Mouse (Mus musculus) cortical plate, adult 2 months (tissue): ENCODE results near the gene Irx3. TPM values are rescaled to one million over a fixed set of nuclear protein-coding genes. Genes with fewer than 3 reads are reported as not detected.

Experiments
- H3K27ac ChIP-seq: fragments of 200-500 bp; 2 replicates; pipeline ENCODE4 v1.5.1; 2012; ENCODE audit warnings: low read length, control low read depth, inconsistent platforms; ENCODE audit not compliant: insufficient read depth
- H3K4me1 ChIP-seq: fragments of 200-500 bp; 2 replicates; pipeline ENCODE4 v1.6.1; 2011; ENCODE audit warnings: low read length; ENCODE audit not compliant: control insufficient read depth, insufficient read depth
- H3K4me3 ChIP-seq: fragments of 200-500 bp; 2 replicates; pipeline ENCODE4 v1.5.1; 2011; ENCODE audit warnings: mild to moderate bottlenecking, low read length, control low read depth; ENCODE audit not compliant: insufficient read depth
- CTCF ChIP-seq: fragments of 200-500 bp; IDR thresholded peaks from 2 replicates; pipeline ENCODE4 v1.5.1; 2011; ENCODE audit warnings: mild to moderate bottlenecking, control low read depth, low read length; ENCODE audit not compliant: insufficient read depth; ENCODE audit errors: extremely low read depth
- POLR2A ChIP-seq: fragments of 200-500 bp; IDR thresholded peaks from 2 replicates; pipeline ENCODE4 v1.6.1; 2011; ENCODE audit warnings: mild to moderate bottlenecking, low read length, control low read depth; ENCODE audit not compliant: insufficient read depth; ENCODE audit errors: extremely low read depth
- polyA plus RNA-seq: library from polyadenylated mRNA; depleted of rRNA; stranded (reverse); fragments of >200 nt; gene quantifications from 2 replicates; pipeline ENCODE4 v1.2.3, GENCODE M21; 2012

The Irx3 gene
- polyA plus RNA-seq, 1 experiment = 0.15 TPM

- Histone ChIP-seq H3K27ac (no peak overlapping the region), H3K4me1 (no peaks in the 10 kb centered on the region), H3K4me3 (no peak overlapping the region)
- no peak for TF ChIP-seq CTCF
- no peak for TF ChIP-seq POLR2A
Observed at GRCm38 (mm10) chr8:91822746-91823145, 20.9 kb upstream of the Irx3 start.

GRCm38 (mm10) chr8:91821976-91822375 lies 20.1 kb upstream of the Irx3 start:
- no peaks in the 10 kb centered on the region for H3K4me1 ChIP-seq
- H3K4me3 ChIP-seq = no peak overlapping the region
- no peak overlapping the region for H3K27ac ChIP-seq
- TF ChIP-seq CTCF (no peak), POLR2A (no peak)

- TF ChIP-seq POLR2A (no peak), CTCF (no peak)
- Histone ChIP-seq H3K4me1 (no peaks in the 10 kb centered on the region), H3K4me3 (no peak overlapping the region), H3K27ac (no peak overlapping the region)
Observed at GRCm38 (mm10) chr8:91819778-91820177, 17.9 kb upstream of the Irx3 start.

- no peak for TF ChIP-seq CTCF
- no peak for TF ChIP-seq POLR2A
- H3K27ac ChIP-seq = no peak overlapping the region
- H3K4me1 ChIP-seq = no peaks in the 10 kb centered on the region
- H3K4me3 ChIP-seq = no peak overlapping the region
Observed at GRCm38 (mm10) chr8:91818784-91819183, 16.9 kb upstream of the Irx3 start.

GRCm38 (mm10) chr8:91814106-91814505 lies 12.2 kb upstream of the Irx3 start:
- H3K4me3 ChIP-seq = no peak overlapping the region
- no peak overlapping the region for H3K27ac ChIP-seq
- TF ChIP-seq CTCF (no peak), POLR2A (no peak)
- H3K4me1 ChIP-seq = no peaks in the 10 kb centered on the region

GRCm38 (mm10) chr8:91806720-91807241 lies 4.9 kb upstream of the Irx3 start:
- Histone ChIP-seq H3K4me3 (no peak overlapping the region), H3K27ac (no peak overlapping the region), H3K4me1 (no peaks in the 10 kb centered on the region)
- TF ChIP-seq POLR2A (no peak), CTCF (no peak)

GRCm38 (mm10) chr8:91806084-91806719 lies 4.3 kb upstream of the Irx3 start:
- Histone ChIP-seq H3K27ac (no peak overlapping the region), H3K4me3 (no peak overlapping the region), H3K4me1 (no peaks in the 10 kb centered on the region)
- TF ChIP-seq POLR2A (no peak), CTCF (no peak)

- TF ChIP-seq POLR2A = no peak
- no peak overlapping the region for H3K4me3 ChIP-seq
- no peak overlapping the region for H3K27ac ChIP-seq
- H3K4me1 ChIP-seq = no peaks in the 10 kb centered on the region
Observed at GRCm38 (mm10) chr8:91805254-91805671, 3.4 kb upstream of the Irx3 start.

- no peak overlapping the region for H3K27ac ChIP-seq
- no peak overlapping the region for H3K4me3 ChIP-seq
- no peaks in the 10 kb centered on the region for H3K4me1 ChIP-seq
- no peak for TF ChIP-seq CTCF
- no peak for TF ChIP-seq POLR2A
Observed at GRCm38 (mm10) chr8:91804403-91805253, 2.8 kb upstream of the Irx3 start.
